Mouse (Mus musculus) heart, embryonic 14.5 days (tissue): ENCODE measurements around the gene Adrb1. TPM values are rescaled to one million over a fixed set of nuclear protein-coding genes. Genes with fewer than 3 reads are reported as not detected.
A peak's percentile ranks its signal among the peaks of the same experiment; 100 is the strongest.

Source experiments
- ATAC-seq: fragments of 200-750 bp; cut with Nextera tagmentation; 2 replicates; pipeline ENCODE4 v1.8.0; 2017; ENCODE audit warnings: low read depth, moderate TSS enrichment; ENCODE audit not compliant: insufficient number of reproducible peaks, insufficient read depth, low FRiP score
- H3K27ac ChIP-seq, 2 experiments: fragments of 200-500 bp in 1 of 2; fragments of 300-500 bp in 1 of 2; sonication (generic) in 1 of 2; replicated peaks in 1 of 2; 2 replicates each; pipeline ENCODE4 v1.5.1; 2012 to 2014; ENCODE audit warnings: low read depth in 2 of 2, low read length in 2 of 2, control low read depth in 1 of 2, mild to moderate bottlenecking in 1 of 2, mixed read lengths in 1 of 2; ENCODE audit not compliant: control insufficient read depth in 1 of 2, insufficient read depth in 1 of 2
- H3K27me3 ChIP-seq: fragments of 300-500 bp; sonication (generic); 2 replicates; pipeline ENCODE4 v1.6.1; 2014; ENCODE audit warnings: mild to moderate bottlenecking, low read length, control low read depth; ENCODE audit not compliant: control insufficient read depth, insufficient read depth
- H3K36me3 ChIP-seq: fragments of 300-500 bp; sonication (generic); 2 replicates; pipeline ENCODE4 v1.6.1; 2014; ENCODE audit warnings: mild to moderate bottlenecking, control low read depth, low read length, mixed read lengths; ENCODE audit not compliant: control insufficient read depth, insufficient read depth
- H3K4me1 ChIP-seq, 2 experiments: fragments of 200-500 bp in 1 of 2; fragments of 300-500 bp in 1 of 2; sonication (generic) in 1 of 2; 2 replicates each; pipeline ENCODE4 v1.6.1; 2012 to 2014; ENCODE audit warnings: low read length in 2 of 2, control low read depth in 1 of 2, mixed read lengths in 1 of 2; ENCODE audit not compliant: control insufficient read depth in 2 of 2, insufficient read depth in 2 of 2
- H3K4me2 ChIP-seq: fragments of 300-500 bp; sonication (generic); 2 replicates; pipeline ENCODE4 v1.6.1; 2014; ENCODE audit warnings: mild to moderate bottlenecking, low read length
- H3K4me3 ChIP-seq, 2 experiments: fragments of 200-500 bp in 1 of 2; fragments of 300-500 bp in 1 of 2; sonication (generic) in 1 of 2; 2 replicates each; pipeline ENCODE4 v1.5.1; 2012 to 2014; ENCODE audit warnings: low read length in 2 of 2, mild to moderate bottlenecking in 2 of 2, control low read depth in 1 of 2, low read depth in 1 of 2, moderate library complexity in 1 of 2; ENCODE audit not compliant: control insufficient read depth in 1 of 2, insufficient read depth in 1 of 2
- H3K9ac ChIP-seq: fragments of 300-500 bp; sonication (generic); 2 replicates; pipeline ENCODE4 v1.6.1; 2014; ENCODE audit warnings: mild to moderate bottlenecking, low read length
- H3K9me3 ChIP-seq: fragments of 300-500 bp; sonication (generic); 2 replicates; pipeline ENCODE4 v1.6.1; 2016; ENCODE audit warnings: low read length, control low read depth; ENCODE audit not compliant: control insufficient read depth
- WGBS: fragments of 180-500 bp; shearing (Covaris S2); extraction: QIAGEN DNeasy Blood & Tissue Kit; methylation state at CpG from one replicate; pipeline ENCODE4 v1.1.7; 2014; 5-methylcytosine and 5-hydroxymethylcytosine counted together
- polyA plus RNA-seq: library from polyadenylated mRNA; unstranded; fragments of >200 nt; fragmentation: Nextera tagmentation; extraction: Ambion mirVana; gene quantifications from 2 replicates; pipeline ENCODE4 v1.2.1, GENCODE M21; 2014

Gene Adrb1
- polyA plus RNA-seq, 1 experiment from 2014 or later = 8.2 TPM

GRCm38 (mm10) chr19:56703238-56704097 is 18.5 kb upstream of the Adrb1 start:
- peak overlapping the region; percentile 23 to 51; a peak in 3 of 4 replicates for H3K27ac ChIP-seq
- H3K9ac ChIP-seq = peak overlapping the region; percentile 1
- WGBS = 51% methylated on average over 12 of the region's 12 CpGs

GRCm38 (mm10) chr19:56705026-56705675 is 16.8 kb upstream of the Adrb1 start:
- Histone ChIP-seq H3K27ac (no peak overlapping the region), H3K36me3 (no peaks in the 10 kb centered on the region), H3K4me3 (no peak overlapping the region), H3K4me2 (no peak overlapping the region), H3K9me3 (no peaks in the 10 kb centered on the region), H3K4me1 (peaks cover 35 to 50% of the 10 kb centered on the region in 2 experiments), H3K27me3 (no peaks in the 10 kb centered on the region), H3K9ac (no peak overlapping the region)
- WGBS = 25% methylated on average over 8 of the region's 8 CpGs
- no peak for ATAC-seq

More at GRCm38 (mm10) chr19:56703238-56704097, 18.5 kb upstream of the Adrb1 start:
- H3K9me3 ChIP-seq = no peaks in the 10 kb centered on the region
- no peaks in the 10 kb centered on the region for H3K36me3 ChIP-seq
- H3K4me2 ChIP-seq = no peak overlapping the region
- H3K27me3 ChIP-seq = no peaks in the 10 kb centered on the region
- H3K4me3 ChIP-seq = no peak overlapping the region
- H3K4me1 ChIP-seq = peaks cover 32 to 45% of the 10 kb centered on the region in 2 experiments
- peak; percentile 6; the same call in 1 of the 2 replicates for ATAC-seq

GRCm38 (mm10) chr19:56708794-56709193 is 13.2 kb upstream of the Adrb1 start:
- Histone ChIP-seq H3K27me3 (no peaks in the 10 kb centered on the region), H3K9me3 (no peaks in the 10 kb centered on the region), H3K4me1 (peaks cover 12 to 22% of the 10 kb centered on the region in 2 experiments), H3K4me2 (no peak overlapping the region), H3K9ac (no peak overlapping the region), H3K4me3 (no peak overlapping the region), H3K36me3 (no peaks in the 10 kb centered on the region), H3K27ac (no peak overlapping the region)
- 15% methylated on average over 2 of the region's 2 CpGs for WGBS
- ATAC-seq = no peak

GRCm38 (mm10) chr19:56710131-56710905 is 11.7 kb upstream of the Adrb1 start:
- Histone ChIP-seq H3K27ac (no peak overlapping the region), H3K27me3 (no peaks in the 10 kb centered on the region), H3K36me3 (no peaks in the 10 kb centered on the region), H3K4me3 (no peak overlapping the region), H3K4me2 (no peak overlapping the region), H3K9ac (no peak overlapping the region), H3K4me1 (peaks cover 8 to 9% of the 10 kb centered on the region in 2 experiments), H3K9me3 (no peaks in the 10 kb centered on the region)
- no peak for ATAC-seq
- WGBS = 76% methylated on average over 17 of the region's 17 CpGs

GRCm38 (mm10) chr19:56713613-56714012 is 8.4 kb upstream of the Adrb1 start:
- H3K36me3 ChIP-seq = no peaks in the 10 kb centered on the region

GRCm38 (mm10) chr19:56714661-56715170 is 7.3 kb upstream of the Adrb1 start:
- H3K9ac ChIP-seq = no peak overlapping the region
- no peaks in the 10 kb centered on the region for H3K36me3 ChIP-seq
- H3K9me3 ChIP-seq = no peaks in the 10 kb centered on the region
- no peaks in the 10 kb centered on the region for H3K27me3 ChIP-seq
- 59% methylated on average over 4 of the region's 4 CpGs for WGBS
- ATAC-seq = no peak
- H3K4me1 ChIP-seq = peaks cover 0 to 4% of the 10 kb centered on the region in 2 experiments; a peak in 2 of 4 replicates
- H3K27ac ChIP-seq = no peak overlapping the region
- H3K4me3 ChIP-seq = no peak overlapping the region
- H3K4me2 ChIP-seq = no peak overlapping the region

More at GRCm38 (mm10) chr19:56713613-56714012, 8.4 kb upstream of the Adrb1 start:
- Histone ChIP-seq H3K4me3 (no peak overlapping the region), H3K4me1 (peaks cover 4 to 6% of the 10 kb centered on the region in 2 experiments), H3K4me2 (no peak overlapping the region), H3K27me3 (no peaks in the 10 kb centered on the region), H3K27ac (no peak overlapping the region), H3K9me3 (no peaks in the 10 kb centered on the region), H3K9ac (no peak overlapping the region)
- 91% methylated on average over 5 of the region's 5 CpGs for WGBS
- ATAC-seq = no peak

- Histone ChIP-seq H3K36me3 (no peaks in the 10 kb centered on the region), H3K27me3 (peaks cover 9% of the 10 kb centered on the region; the same call in 1 of the 2 replicates), H3K4me2 (no peak overlapping the region), H3K9me3 (no peaks in the 10 kb centered on the region), H3K4me3 (no peak overlapping the region), H3K9ac (no peak overlapping the region), H3K4me1 (peaks cover 11 to 13% of the 10 kb centered on the region in 2 experiments), H3K27ac (no peak overlapping the region)
- WGBS = 67% methylated on average over 8 of the region's 8 CpGs
- no peak for ATAC-seq
These were observed 4.0 kb upstream of the Adrb1 start for GRCm38 (mm10) chr19:56718046-56718445.
